Mouse (Mus musculus) stomach, embryonic 14.5 days (tissue): ENCODE results near the gene Carns1. TPM values are rescaled to one million over a fixed set of nuclear protein-coding genes. Genes with fewer than 3 reads are reported as not detected.

Source experiments
- microRNA-seq: library from miRNA; unstranded; fragments of <30 nt; microRNA quantifications from one replicate; pipeline ENCODE4, GENCODE M21; 2016
- polyA plus RNA-seq: library from polyadenylated mRNA; unstranded; fragments of >200 nt; fragmentation: Nextera tagmentation; extraction: Ambion mirVana; gene quantifications from 2 replicates; pipeline ENCODE4 v1.2.1, GENCODE M21; 2014

Carns1 gene
- polyA plus RNA-seq, 1 experiment from 2014 or later: 0.90 TPM

Small RNA genes lying within 50 kb of the gene (microRNA-seq; reads per million reads assigned to microRNA genes)
- not detected for gene Gm26115

Other genes with a start within 250 kb of the Carns1 start
- 1.2 and 2.4 TPM in 2 replicates for gene Aldh3b1, start 245.7 kb downstream of the Carns1 start, polyA plus RNA-seq
- gene Unc93b1, start 240.3 kb downstream of the Carns1 start, polyA plus RNA-seq: 13.1 and 15.4 TPM in 2 replicates
- gene Aldh3b3, start 216.8 kb downstream of the Carns1 start, polyA plus RNA-seq: 0.09 TPM in 1 of 2 replicates, not detected in the other
- gene Aldh3b2, start 203.2 kb downstream of the Carns1 start, polyA plus RNA-seq: 11.7 and 14.4 TPM in 2 replicates
- gene Acy3, start 188.9 kb downstream of the Carns1 start, polyA plus RNA-seq: 7.8 and 8.8 TPM in 2 replicates
- not detected in 2 replicates for gene Tbx10, start 182.7 kb downstream of the Carns1 start, polyA plus RNA-seq
- gene Nudt8, start 174.9 kb downstream of the Carns1 start, polyA plus RNA-seq: 30.9 and 42.2 TPM in 2 replicates
- 3.3 TPM in 2 replicates for gene Gm49405, start 174.9 kb downstream of the Carns1 start, polyA plus RNA-seq
- gene Doc2g, start 172.2 kb downstream of the Carns1 start, polyA plus RNA-seq: 4.5 TPM in 2 replicates
- gene Ndufv1, start 162.7 kb downstream of the Carns1 start, polyA plus RNA-seq: 195 and 205 TPM in 2 replicates
- 635 and 672 TPM in 2 replicates for gene Gstp1, start 137.5 kb downstream of the Carns1 start, polyA plus RNA-seq
- gene Gstp2, start 129.5 kb downstream of the Carns1 start, polyA plus RNA-seq: 10.4 and 18.0 TPM in 2 replicates
- not detected in 2 replicates for gene Gstp3, start 115.9 kb downstream of the Carns1 start, polyA plus RNA-seq
- gene Cabp2, start 93.9 kb downstream of the Carns1 start, polyA plus RNA-seq: not detected in 2 replicates
- gene Cdk2ap2, start 78.3 kb downstream of the Carns1 start, polyA plus RNA-seq: 74.1 and 91.0 TPM in 2 replicates
- 9.2 and 10.8 TPM in 2 replicates for gene Pitpnm1, start 75.5 kb downstream of the Carns1 start, polyA plus RNA-seq
- gene Aip, start 49.6 kb downstream of the Carns1 start, polyA plus RNA-seq: 95.3 and 101 TPM in 2 replicates
- not detected in 2 replicates for gene Gpr152, start 35.7 kb downstream of the Carns1 start, polyA plus RNA-seq
- gene Cabp4, start 31.4 kb downstream of the Carns1 start, polyA plus RNA-seq: not detected in 2 replicates
- 149 and 152 TPM in 2 replicates for gene Coro1b, start 26.9 kb downstream of the Carns1 start, polyA plus RNA-seq
- gene Ptprcap, start 21.9 kb downstream of the Carns1 start, polyA plus RNA-seq: 1.9 and 2.6 TPM in 2 replicates
- gene Rps6kb2, start 12.1 kb downstream of the Carns1 start, polyA plus RNA-seq: 35.8 and 38.9 TPM in 2 replicates
- gene Tbc1d10c, start 15.8 kb upstream of the Carns1 start, polyA plus RNA-seq: 1.5 and 2.5 TPM in 2 replicates
- 759 and 780 TPM in 2 replicates for gene Ppp1ca, start 16.6 kb upstream of the Carns1 start, polyA plus RNA-seq
- gene Rad9a, start 26.2 kb upstream of the Carns1 start, polyA plus RNA-seq: 33.3 and 33.5 TPM in 2 replicates
- gene Clcf1, start 38.8 kb upstream of the Carns1 start, polyA plus RNA-seq: 7.3 and 8.3 TPM in 2 replicates
- gene AC109138.7, start 38.9 kb upstream of the Carns1 start, polyA plus RNA-seq: not detected in 2 replicates
- 25.5 and 26.3 TPM in 2 replicates for gene Pold4, start 56.4 kb upstream of the Carns1 start, polyA plus RNA-seq
- gene Ssh3, start 93.7 kb upstream of the Carns1 start, polyA plus RNA-seq: 26.5 and 27.9 TPM in 2 replicates
- gene Ankrd13d, start 107.7 kb upstream of the Carns1 start, polyA plus RNA-seq: 10.4 and 13.0 TPM in 2 replicates
- gene Grk2, start 130.7 kb upstream of the Carns1 start, polyA plus RNA-seq: 18.1 and 18.7 TPM in 2 replicates
- gene Kdm2a, start 222.8 kb upstream of the Carns1 start, polyA plus RNA-seq: 56.4 and 58.2 TPM in 2 replicates